Mouse (Mus musculus): ENCODE measurements at regions not wholly inside any gene's neighbourhood (a gene's known extent, or its start where the extent isn't known, plus 50 kb on each side); places are given as distances from the start of the nearest gene placed in this dataset.

GRCm38 (mm10) chr2:131418130-131418529, 65.4 kb upstream of the Rnf24 start:
- Histone ChIP-seq H3K9me3 (replicated peaks; ENCODE audit: control insufficient read depth, low read length) (no peaks in the 10 kb centered on the region), H3K36me3 (replicated peaks; ENCODE audit: control insufficient read depth, insufficient read depth, low read length) (no peaks in the 10 kb centered on the region), H3K4me1 (ENCODE audit: control insufficient read depth, insufficient read depth) (no peaks in the 10 kb centered on the region), H3K9ac (replicated peaks; ENCODE audit: low read depth, low read length) (no peak overlapping the region), H3K27ac (ENCODE audit: low read depth) (no peak overlapping the region), H3K4me2 (ENCODE audit: low read depth, low read length) (no peak overlapping the region), H3K27me3 (ENCODE audit: control insufficient read depth, insufficient read depth, low read length) (no peaks in the 10 kb centered on the region), H3K4me3 (ENCODE audit: low read depth, low read length) (no peak overlapping the region)
- no peak for ATAC-seq (ENCODE audit: insufficient read depth, low read depth)
- DNase-seq (ENCODE audit: low spot score): no peak
- TF ChIP-seq CTCF (IDR thresholded peaks at IDR 0.05; ENCODE audit: low read depth): no peak
- no peak for TF ChIP-seq EP300 (IDR thresholded peaks at IDR 0.05; ENCODE audit: low read depth)
- 56% methylated on average over 7 of the region's 7 CpGs for WGBS

- ATAC-seq (ENCODE audit: insufficient read depth, low read depth): no peak
- no peaks in the 10 kb centered on the region for H3K9me3 ChIP-seq (replicated peaks; ENCODE audit: control insufficient read depth, low read length)
- H3K4me2 ChIP-seq (ENCODE audit: low read depth, low read length): no peak overlapping the region
- H3K36me3 ChIP-seq (replicated peaks; ENCODE audit: control insufficient read depth, insufficient read depth, low read length): no peaks in the 10 kb centered on the region
- WGBS: 84% methylated on average over 2 of the region's 2 CpGs
- no peaks in the 10 kb centered on the region for H3K4me1 ChIP-seq (ENCODE audit: control insufficient read depth, insufficient read depth)
- no peak overlapping the region for H3K27ac ChIP-seq (ENCODE audit: low read depth)
- no peaks in the 10 kb centered on the region for H3K27me3 ChIP-seq (ENCODE audit: control insufficient read depth, insufficient read depth, low read length)
- no peak overlapping the region for H3K9ac ChIP-seq (replicated peaks; ENCODE audit: low read depth, low read length)
- DNase-seq (ENCODE audit: low spot score): no peak
- H3K4me3 ChIP-seq (ENCODE audit: low read depth, low read length): no peak overlapping the region
- TF ChIP-seq EP300 (IDR thresholded peaks at IDR 0.05; ENCODE audit: low read depth) (no peak), CTCF (IDR thresholded peaks at IDR 0.05; ENCODE audit: low read depth) (no peak)
Measured at GRCm38 (mm10) chr2:131417472-131417871, 64.8 kb upstream of the Rnf24 start.

- no peaks in the 10 kb centered on the region for H3K36me3 ChIP-seq (replicated peaks; ENCODE audit: control insufficient read depth, insufficient read depth, low read length)
- no peak overlapping the region for H3K4me3 ChIP-seq (ENCODE audit: low read depth, low read length)
- H3K27me3 ChIP-seq (ENCODE audit: control insufficient read depth, insufficient read depth, low read length): no peaks in the 10 kb centered on the region
- no peak overlapping the region for H3K4me2 ChIP-seq (ENCODE audit: low read depth, low read length)
- no peaks in the 10 kb centered on the region for H3K9me3 ChIP-seq (replicated peaks; ENCODE audit: control insufficient read depth, low read length)
- H3K4me1 ChIP-seq (ENCODE audit: control insufficient read depth, insufficient read depth): no peaks in the 10 kb centered on the region
- TF ChIP-seq EP300 (IDR thresholded peaks at IDR 0.05; ENCODE audit: low read depth) (no peak), CTCF (IDR thresholded peaks at IDR 0.05; ENCODE audit: low read depth) (peak; percentile 92)
- 29% methylated on average over 6 of the region's 6 CpGs for WGBS
- H3K27ac ChIP-seq (ENCODE audit: low read depth): no peak overlapping the region
- peak; percentile 83 for ATAC-seq (ENCODE audit: insufficient read depth, low read depth)
- no peak overlapping the region for H3K9ac ChIP-seq (replicated peaks; ENCODE audit: low read depth, low read length)
- peak; percentile 62 for DNase-seq (ENCODE audit: low spot score)
Measured at GRCm38 (mm10) chr2:131416482-131416881, 63.8 kb upstream of the Rnf24 start.

- H3K9ac ChIP-seq (replicated peaks; ENCODE audit: low read depth, low read length): no peak overlapping the region
- H3K9me3 ChIP-seq (replicated peaks; ENCODE audit: control insufficient read depth, low read length): no peaks in the 10 kb centered on the region
- ATAC-seq (ENCODE audit: insufficient read depth, low read depth) (no peak), DNase-seq (ENCODE audit: low spot score) (no peak)
- no peaks in the 10 kb centered on the region for H3K36me3 ChIP-seq (replicated peaks; ENCODE audit: control insufficient read depth, insufficient read depth, low read length)
- 57% methylated on average over 5 of the region's 5 CpGs for WGBS
- no peak for TF ChIP-seq EP300 (IDR thresholded peaks at IDR 0.05; ENCODE audit: low read depth)
- no peak for TF ChIP-seq CTCF (IDR thresholded peaks at IDR 0.05; ENCODE audit: low read depth)
- peaks cover 3% of the 10 kb centered on the region; the same call in 1 of the 2 replicates for H3K4me1 ChIP-seq (ENCODE audit: control insufficient read depth, insufficient read depth)
- no peak overlapping the region for H3K27ac ChIP-seq (ENCODE audit: low read depth)
- no peak overlapping the region for H3K4me2 ChIP-seq (ENCODE audit: low read depth, low read length)
- H3K4me3 ChIP-seq (ENCODE audit: low read depth, low read length): no peak overlapping the region
- no peaks in the 10 kb centered on the region for H3K27me3 ChIP-seq (ENCODE audit: control insufficient read depth, insufficient read depth, low read length)
Measured at GRCm38 (mm10) chr2:131410906-131411520, 58.3 kb upstream of the Rnf24 start.

GRCm38 (mm10) chr2:131407337-131407736, 54.6 kb upstream of the Rnf24 start:
- H3K27ac ChIP-seq (ENCODE audit: low read depth): no peak overlapping the region
- no peaks in the 10 kb centered on the region for H3K27me3 ChIP-seq (ENCODE audit: control insufficient read depth, insufficient read depth, low read length)
- peaks cover 3% of the 10 kb centered on the region for H3K4me1 ChIP-seq (ENCODE audit: control insufficient read depth, insufficient read depth)
- H3K4me2 ChIP-seq (ENCODE audit: low read depth, low read length): no peak overlapping the region
- no peaks in the 10 kb centered on the region for H3K36me3 ChIP-seq (replicated peaks; ENCODE audit: control insufficient read depth, insufficient read depth, low read length)
- no peak overlapping the region for H3K4me3 ChIP-seq (ENCODE audit: low read depth, low read length)
- H3K9me3 ChIP-seq (replicated peaks; ENCODE audit: control insufficient read depth, low read length): no peaks in the 10 kb centered on the region
- no peak overlapping the region for H3K9ac ChIP-seq (replicated peaks; ENCODE audit: low read depth, low read length)
- ATAC-seq (ENCODE audit: insufficient read depth, low read depth) (no peak), DNase-seq (ENCODE audit: low spot score) (no peak)
- WGBS: 76% methylated on average over 5 of the region's 5 CpGs
- TF ChIP-seq CTCF (IDR thresholded peaks at IDR 0.05; ENCODE audit: low read depth) (no peak), EP300 (IDR thresholded peaks at IDR 0.05; ENCODE audit: low read depth) (no peak)

GRCm38 (mm10) chr2:131404218-131404555, 51.5 kb upstream of the Rnf24 start:
- no peak for TF ChIP-seq EP300 (IDR thresholded peaks at IDR 0.05; ENCODE audit: low read depth)
- Histone ChIP-seq H3K4me1 (ENCODE audit: control insufficient read depth, insufficient read depth) (peaks cover 3% of the 10 kb centered on the region), H3K9me3 (replicated peaks; ENCODE audit: control insufficient read depth, low read length) (no peaks in the 10 kb centered on the region), H3K36me3 (replicated peaks; ENCODE audit: control insufficient read depth, insufficient read depth, low read length) (no peaks in the 10 kb centered on the region), H3K4me2 (ENCODE audit: low read depth, low read length) (no peak overlapping the region), H3K27ac (ENCODE audit: low read depth) (no peak overlapping the region), H3K27me3 (ENCODE audit: control insufficient read depth, insufficient read depth, low read length) (no peaks in the 10 kb centered on the region), H3K4me3 (ENCODE audit: low read depth, low read length) (no peak overlapping the region), H3K9ac (replicated peaks; ENCODE audit: low read depth, low read length) (no peak overlapping the region)
- DNase-seq (ENCODE audit: low spot score): no peak
- 39% methylated on average over 1 of the region's 1 CpGs for WGBS
- ATAC-seq (ENCODE audit: insufficient read depth, low read depth): no peak

All from heart, postnatal 0 days (tissue).